Mouse (Mus musculus) spleen, postnatal 10 days (tissue): ENCODE measurements around the gene Vmn2r106.

Experiments used
- DNase-seq, 2 experiments: peaks; one replicate each; pipeline ENCODE4 v3.0.0; 2021 to 2022; ENCODE audit warnings: low spot score in 2 of 2

Gene Vmn2r106

DNA sequence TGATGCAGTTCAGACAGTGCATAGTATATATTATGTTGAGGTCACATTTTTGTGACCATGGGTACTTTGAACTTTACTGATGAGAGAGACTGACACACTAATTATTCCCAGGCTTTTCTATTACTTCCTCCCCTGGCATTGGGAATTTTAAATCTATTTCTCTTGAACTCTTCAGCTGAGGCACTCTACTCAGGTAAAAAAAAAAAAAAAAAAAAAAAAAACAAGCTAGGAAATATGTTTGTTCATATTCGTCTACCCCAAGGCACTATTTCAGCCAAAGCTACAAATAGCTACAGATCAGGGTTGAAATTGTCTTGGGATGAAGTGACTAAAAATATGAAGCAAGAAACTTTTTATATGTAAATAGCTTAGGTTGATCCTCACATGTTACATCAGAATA is at the start of gene Vmn2r106:
Gene Vmn2r106 (minus strand): TSS at position 101 of the 400 bp plus-strand sequence.
- no peak for DNase-seq

DNA sequence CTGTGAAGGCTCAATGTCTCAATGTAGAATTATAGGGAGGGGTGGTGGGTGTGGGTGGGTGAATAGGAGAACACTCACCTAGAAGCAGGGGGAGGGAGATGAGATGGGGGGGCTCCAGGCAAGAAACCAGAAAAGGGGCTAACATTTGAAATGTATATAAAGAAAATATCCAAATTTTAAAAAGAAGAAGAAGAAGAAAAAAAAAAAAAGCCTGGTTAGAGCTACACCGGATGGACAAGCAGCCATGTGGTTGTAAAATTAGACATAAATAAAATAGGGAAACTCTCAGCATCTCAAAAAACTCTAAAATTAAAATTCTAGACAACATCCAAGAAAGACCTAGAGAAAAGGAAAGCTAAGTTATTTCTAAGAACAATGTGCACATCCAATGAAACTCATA is 20.4 kb upstream of the Vmn2r106 start:
- no peak for DNase-seq

DNA sequence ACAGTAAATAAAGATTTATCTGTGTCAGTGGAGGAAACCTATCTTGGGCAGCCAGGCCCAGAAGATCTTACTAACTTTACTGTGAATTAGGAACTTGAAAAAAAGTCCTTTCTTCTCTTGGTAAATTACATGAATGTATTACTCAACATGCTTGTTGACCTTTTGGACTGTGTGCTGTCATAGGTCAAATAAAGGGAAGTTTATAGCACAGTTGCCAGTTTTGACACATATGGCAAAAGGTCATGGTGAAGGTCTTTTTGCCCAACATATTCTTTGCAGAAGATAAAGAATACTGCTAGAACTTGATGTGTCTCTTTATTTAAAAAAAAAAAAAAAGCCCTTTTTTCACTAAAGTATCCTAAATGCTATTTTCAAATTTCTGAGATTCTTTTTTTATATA is 1.6 kb upstream of the Vmn2r106 start:
- no peak for DNase-seq

DNA sequence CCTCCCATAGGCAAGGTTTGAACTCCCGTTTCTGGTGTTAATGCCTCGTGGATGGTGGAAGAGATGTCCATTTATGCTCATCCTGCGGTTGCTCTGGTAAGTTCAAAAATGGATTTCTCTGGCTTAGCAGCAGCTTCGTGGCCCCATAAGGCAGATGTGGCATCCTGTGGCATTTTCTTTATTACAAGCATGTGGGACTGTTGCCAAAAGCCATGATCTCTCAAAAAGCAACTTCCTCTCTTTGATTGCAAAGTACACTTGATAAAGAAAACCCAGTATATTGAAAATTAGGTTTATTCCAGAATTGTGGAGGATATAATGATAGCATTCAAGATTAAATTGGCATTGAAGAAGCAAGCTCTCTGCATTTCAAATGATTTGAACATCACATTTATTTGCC is 29.8 kb downstream of the Vmn2r106 start:
- DNase-seq, result no peak

DNA sequence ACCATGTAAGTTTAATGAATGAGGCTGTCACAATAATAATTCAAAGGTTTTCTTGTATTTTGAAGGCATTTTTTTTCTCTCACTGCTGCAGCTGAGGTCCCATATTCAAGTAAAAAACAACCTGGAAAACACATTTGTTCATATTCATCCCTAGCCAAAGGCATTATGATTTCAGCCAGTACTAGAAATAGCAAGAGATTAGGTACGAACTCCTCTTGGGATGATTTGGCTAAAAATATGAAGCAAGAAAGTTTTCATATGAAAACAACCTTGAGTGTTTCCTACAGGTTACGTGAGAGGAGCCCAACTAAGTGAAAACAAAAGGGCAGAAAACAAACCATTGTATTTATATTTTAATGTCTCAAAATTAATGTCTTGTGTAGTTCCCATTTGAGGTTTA is 50.4 kb downstream of the Vmn2r106 start, which contains the start of gene Vmn2r105:
Gene Vmn2r105 (minus strand): TSS at position 101 of the 400 bp plus-strand sequence.
- no peak for DNase-seq
